Mouse (Mus musculus) forebrain, embryonic 13.5 days (tissue): ENCODE results near the gene Gm17428. TPM values are rescaled to one million over a fixed set of nuclear protein-coding genes. Genes with fewer than 3 reads are reported as not detected.
"Not testable (repeated sequence)": the region's sequence is repeated elsewhere in the genome, so short reads cannot be mapped to it uniquely, and the experiment has no call there.

ENCODE experiments used
- ATAC-seq: fragments of 200-750 bp; cut with Nextera tagmentation; 2 replicates; pipeline ENCODE4 v1.8.0; 2017
- H3K27ac ChIP-seq: fragments of 300-500 bp; sonication (generic); 2 replicates; pipeline ENCODE4 v1.5.1; 2015; ENCODE audit warnings: inconsistent platforms, mild to moderate bottlenecking, moderate library complexity
- H3K27me3 ChIP-seq: fragments of 300-500 bp; sonication (generic); 2 replicates; pipeline ENCODE4 v1.6.1; 2015; ENCODE audit warnings: mild to moderate bottlenecking, inconsistent platforms
- H3K36me3 ChIP-seq: fragments of 300-500 bp; sonication (generic); 2 replicates; pipeline ENCODE4 v1.6.1; 2015; ENCODE audit warnings: mild to moderate bottlenecking, inconsistent platforms; ENCODE audit not compliant: poor library complexity, severe bottlenecking
- H3K4me1 ChIP-seq: fragments of 300-500 bp; sonication (generic); 2 replicates; pipeline ENCODE4 v1.6.1; 2015; ENCODE audit warnings: inconsistent platforms
- H3K4me2 ChIP-seq: fragments of 300-500 bp; sonication (generic); 2 replicates; pipeline ENCODE4 v1.6.1; 2015; ENCODE audit warnings: inconsistent platforms, mild to moderate bottlenecking, moderate library complexity
- H3K4me3 ChIP-seq: fragments of 300-500 bp; sonication (generic); 2 replicates; pipeline ENCODE4 v1.5.1; 2015; ENCODE audit warnings: mild to moderate bottlenecking, inconsistent platforms
- H3K9ac ChIP-seq: fragments of 300-500 bp; sonication (generic); 2 replicates; pipeline ENCODE4 v1.6.1; 2015; ENCODE audit warnings: mild to moderate bottlenecking, inconsistent platforms
- H3K9me3 ChIP-seq: fragments of 300-500 bp; sonication (generic); replicated peaks from 2 replicates; pipeline ENCODE4 v1.6.1; 2016; ENCODE audit warnings: inconsistent platforms
- WGBS: fragments of 180-500 bp; shearing (Covaris S2); methylation state at CpG from one replicate; pipeline ENCODE4 v1.1.7; 2015; 5-methylcytosine and 5-hydroxymethylcytosine counted together
- polyA plus RNA-seq: library from polyadenylated mRNA; unstranded; fragments of >200 nt; fragmentation: Nextera tagmentation; extraction: Ambion mirVana; gene quantifications from 2 replicates; pipeline ENCODE4 v1.2.1, GENCODE M21; 2015

Gene Gm17428
- polyA plus RNA-seq, 1 experiment from 2014 or later: not detected

DNA sequence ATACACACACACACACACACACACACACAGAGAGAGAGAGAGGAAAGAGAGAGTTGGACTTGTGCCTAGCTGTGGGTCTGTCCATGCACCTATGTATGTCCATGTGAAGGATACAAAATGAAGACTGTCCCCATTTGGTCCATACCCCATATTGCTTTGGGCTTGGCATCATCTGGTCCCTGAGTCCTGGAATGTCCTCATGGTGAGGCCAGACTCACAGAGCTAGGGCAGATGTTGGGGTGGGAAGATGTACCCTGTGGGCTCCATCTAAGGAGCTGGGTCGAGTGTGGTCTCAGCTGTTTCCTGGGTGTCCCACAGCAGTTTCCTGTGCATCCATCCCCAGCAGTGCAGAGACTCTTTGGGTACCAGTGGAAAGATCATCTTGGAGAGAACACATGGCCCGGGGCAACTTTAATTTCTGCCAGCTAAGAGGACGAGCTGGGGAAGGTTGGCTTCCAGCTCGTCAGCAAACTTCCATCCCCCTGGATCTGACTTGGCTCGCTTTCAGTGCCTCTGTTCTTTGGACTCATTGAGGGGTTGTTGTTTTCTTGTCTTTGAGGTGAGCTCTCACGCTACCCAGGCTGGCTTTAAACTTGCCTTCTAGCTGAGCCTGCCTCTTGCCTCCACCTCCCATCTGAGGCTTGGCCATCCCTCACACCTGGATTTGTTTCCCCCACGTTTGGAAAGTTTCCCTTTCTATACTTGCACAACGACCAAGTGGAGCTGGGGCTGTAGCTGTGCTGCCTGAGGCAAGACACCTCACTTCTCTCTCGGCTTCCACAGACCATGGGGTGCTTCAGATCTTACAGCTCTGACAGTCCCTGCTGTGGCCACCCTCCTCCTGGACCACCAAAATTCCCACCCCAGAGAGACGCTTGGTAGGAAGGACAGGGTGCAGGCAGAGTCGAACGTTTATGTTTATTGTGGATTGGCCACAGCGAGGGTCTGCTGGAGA is 35.4 kb upstream of the Gm17428 start:
- Histone ChIP-seq H3K4me2 (no peak overlapping the region), H3K27ac (no peak overlapping the region), H3K9ac (no peak overlapping the region), H3K4me3 (no peak overlapping the region), H3K9me3 (no peaks in the 10 kb centered on the region), H3K36me3 (no peaks in the 10 kb centered on the region), H3K27me3 (no peaks in the 10 kb centered on the region), H3K4me1 (peaks cover 4% of the 10 kb centered on the region; the same call in 1 of the 2 replicates)
- ATAC-seq: no peak
- 66% methylated on average over 13 of the region's 13 CpGs for WGBS

DNA sequence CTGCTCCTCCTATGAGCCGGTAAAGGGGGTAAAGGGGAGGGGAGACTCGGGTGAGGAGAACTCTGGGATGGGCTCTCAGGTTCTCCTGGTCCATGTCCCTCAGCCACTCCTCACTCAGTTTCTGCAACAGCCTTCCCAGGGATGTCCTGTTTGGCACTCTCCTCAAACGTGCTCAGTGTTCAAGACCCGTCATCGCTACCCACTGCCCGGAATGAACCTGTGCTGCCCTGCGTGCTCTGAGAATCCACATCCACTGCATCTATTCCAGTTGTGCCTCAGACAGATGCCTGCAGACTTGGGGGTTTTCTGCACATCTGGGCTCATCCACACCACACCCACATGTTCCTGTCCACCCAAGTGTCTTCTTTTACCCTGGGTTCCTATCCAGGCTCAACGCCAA is 34.3 kb upstream of the Gm17428 start:
- Histone ChIP-seq H3K27me3 (no peaks in the 10 kb centered on the region), H3K4me1 (no peaks in the 10 kb centered on the region), H3K4me2 (no peak overlapping the region), H3K9me3 (no peaks in the 10 kb centered on the region), H3K27ac (no peak overlapping the region), H3K36me3 (no peaks in the 10 kb centered on the region), H3K9ac (no peak overlapping the region), H3K4me3 (no peak overlapping the region)
- WGBS: 93% methylated on average over 8 of the region's 8 CpGs
- no peak for ATAC-seq

DNA sequence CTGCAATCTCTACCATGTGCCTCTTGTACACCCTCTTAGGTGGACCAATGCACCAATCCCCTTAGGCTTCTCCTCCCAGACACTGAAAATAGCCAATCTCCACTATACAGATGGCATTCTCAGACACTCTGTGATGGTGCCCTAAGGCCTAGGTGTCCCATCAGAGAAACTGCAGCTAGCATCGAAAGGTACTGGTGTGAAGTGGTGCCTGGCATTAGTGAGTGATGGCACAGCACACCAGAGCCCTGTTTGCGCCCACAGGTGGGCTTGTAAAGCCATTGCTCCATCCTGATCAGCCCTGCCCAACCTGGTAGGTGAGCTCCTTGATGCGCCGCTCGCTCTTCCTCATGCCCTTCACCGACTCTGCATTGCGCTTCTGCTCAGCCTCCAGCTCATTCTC is 32.8 kb upstream of the Gm17428 start:
- no peaks in the 10 kb centered on the region for H3K27me3 ChIP-seq
- H3K4me3 ChIP-seq: no peak overlapping the region
- no peaks in the 10 kb centered on the region for H3K4me1 ChIP-seq
- no peak for ATAC-seq
- no peak overlapping the region for H3K4me2 ChIP-seq
- H3K36me3 ChIP-seq: no peaks in the 10 kb centered on the region
- 95% methylated on average over 7 of the region's 7 CpGs for WGBS
- H3K27ac ChIP-seq: no peak overlapping the region
- H3K9me3 ChIP-seq: no peaks in the 10 kb centered on the region
- no peak overlapping the region for H3K9ac ChIP-seq

DNA sequence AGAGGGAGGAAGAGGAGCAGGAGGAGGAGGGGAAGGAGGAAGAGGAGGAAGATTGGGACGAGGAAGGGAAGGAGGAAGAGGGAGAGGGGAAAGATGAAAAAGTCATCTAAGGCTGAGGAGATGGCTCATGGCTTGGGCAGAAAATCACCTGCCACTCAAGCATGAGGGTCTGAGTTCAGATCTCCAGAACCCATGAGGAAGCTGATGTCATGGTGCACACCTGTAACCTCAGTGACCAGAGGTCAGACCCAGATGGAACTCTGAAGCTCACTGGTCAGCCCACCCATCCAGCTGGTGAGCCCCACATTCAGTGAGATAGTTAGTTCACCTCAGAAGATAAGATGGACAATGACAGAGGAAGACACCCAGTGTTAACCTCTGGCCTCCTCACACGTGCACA is 31.8 kb upstream of the Gm17428 start:
- H3K27me3 ChIP-seq: no peaks in the 10 kb centered on the region
- no peaks in the 10 kb centered on the region for H3K9me3 ChIP-seq
- no peak overlapping the region for H3K4me3 ChIP-seq
- 66% methylated on average over 2 of the region's 2 CpGs for WGBS
- no peak overlapping the region for H3K4me2 ChIP-seq
- no peaks in the 10 kb centered on the region for H3K36me3 ChIP-seq
- H3K4me1 ChIP-seq: no peaks in the 10 kb centered on the region
- no peak overlapping the region for H3K9ac ChIP-seq
- ATAC-seq: no peak
- H3K27ac ChIP-seq: no peak overlapping the region

DNA sequence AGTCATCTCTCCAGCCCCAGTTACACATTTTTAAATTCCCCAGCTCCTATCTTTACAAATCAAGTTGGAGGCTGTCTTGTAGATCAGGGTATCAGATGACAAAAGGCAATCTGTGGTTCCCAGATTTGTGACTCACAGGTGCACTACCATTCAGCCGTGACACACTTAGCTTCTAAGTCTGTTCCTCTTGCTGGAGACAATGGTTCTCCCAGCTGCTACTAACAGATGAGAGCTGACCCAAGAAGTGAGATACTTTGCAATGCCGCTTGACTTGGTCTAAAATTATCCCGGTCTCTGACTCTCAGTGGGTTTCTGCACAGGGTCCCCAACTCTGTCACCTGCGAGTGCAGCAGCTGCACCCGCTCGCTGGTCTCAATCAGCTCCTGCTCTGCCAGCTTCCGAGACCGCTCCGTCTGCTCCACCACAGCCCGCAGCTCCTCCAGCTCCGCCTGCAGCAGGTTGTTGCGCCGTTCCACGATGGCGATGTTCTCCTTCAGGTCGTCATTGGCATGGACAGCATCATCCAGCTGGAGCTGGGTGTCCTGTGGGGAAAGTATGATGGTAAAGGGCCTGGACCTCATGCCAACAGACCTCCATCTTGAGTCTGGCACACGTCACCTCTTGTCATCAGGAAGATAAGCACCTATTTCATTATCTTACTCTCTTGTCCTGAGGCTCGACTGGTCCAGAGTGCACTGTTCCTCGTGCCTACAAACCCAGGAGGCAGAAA is 30.6 kb upstream of the Gm17428 start:
- Histone ChIP-seq H3K36me3 (no peaks in the 10 kb centered on the region), H3K4me3 (no peak overlapping the region), H3K9ac (no peak overlapping the region), H3K4me2 (no peak overlapping the region), H3K27me3 (no peaks in the 10 kb centered on the region), H3K4me1 (no peaks in the 10 kb centered on the region), H3K9me3 (no peaks in the 10 kb centered on the region), H3K27ac (no peak overlapping the region)
- no peak for ATAC-seq
- 86% methylated on average over 19 of the region's 19 CpGs for WGBS

DNA sequence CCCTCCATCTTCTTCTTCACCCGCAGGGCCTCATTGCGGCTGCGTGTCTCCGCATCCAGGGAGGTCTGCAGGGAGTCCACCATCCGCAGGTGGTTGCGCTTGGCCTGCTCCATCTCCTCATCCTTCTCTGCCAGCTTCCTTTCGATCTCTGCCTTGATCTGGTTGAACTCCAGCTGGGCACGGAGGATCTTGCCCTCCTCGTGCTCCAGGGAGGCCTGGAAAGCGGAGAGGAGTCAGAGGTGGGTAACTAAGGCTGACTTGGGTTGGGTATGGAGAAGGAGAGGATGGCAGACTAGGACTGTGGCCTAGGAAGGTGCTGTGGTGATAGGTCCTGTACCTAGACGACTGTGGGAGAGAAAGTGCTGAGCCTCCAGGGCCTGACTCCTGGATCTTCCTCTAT is 29.7 kb upstream of the Gm17428 start:
- H3K27me3 ChIP-seq, H3K9ac ChIP-seq, H3K9me3 ChIP-seq, H3K4me1 ChIP-seq, ATAC-seq, H3K4me2 ChIP-seq, H3K4me3 ChIP-seq, H3K27ac ChIP-seq, H3K36me3 ChIP-seq: not testable (repeated sequence)
- 88% methylated on average over 11 of the region's 11 CpGs for WGBS

DNA sequence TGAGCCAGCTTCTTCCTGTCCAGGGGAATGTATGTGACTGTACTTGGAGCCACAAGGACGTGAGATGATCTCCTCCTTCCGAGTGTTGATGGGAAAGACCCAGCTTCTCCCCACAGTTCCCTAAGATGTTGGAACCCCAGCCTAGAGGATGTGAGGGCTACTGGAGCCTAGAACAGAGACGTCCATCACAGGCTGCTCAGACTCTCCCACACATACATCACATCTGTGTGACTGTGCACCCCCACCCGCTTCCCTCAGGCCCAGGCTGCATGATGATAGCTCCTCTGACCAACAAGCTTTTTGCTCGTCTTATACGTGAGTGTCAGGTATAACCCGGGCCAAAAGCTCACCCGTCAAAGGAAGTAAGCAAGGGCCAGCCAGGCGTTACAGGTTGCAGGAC is 28.0 kb upstream of the Gm17428 start:
- no peaks in the 10 kb centered on the region for H3K4me1 ChIP-seq
- no peaks in the 10 kb centered on the region for H3K36me3 ChIP-seq
- no peak overlapping the region for H3K4me3 ChIP-seq
- H3K9me3 ChIP-seq: no peaks in the 10 kb centered on the region
- ATAC-seq: no peak
- H3K4me2 ChIP-seq: no peak overlapping the region
- H3K9ac ChIP-seq: no peak overlapping the region
- H3K27me3 ChIP-seq: no peaks in the 10 kb centered on the region
- H3K27ac ChIP-seq: no peak overlapping the region
- 90% methylated on average over 9 of the region's 9 CpGs for WGBS

DNA sequence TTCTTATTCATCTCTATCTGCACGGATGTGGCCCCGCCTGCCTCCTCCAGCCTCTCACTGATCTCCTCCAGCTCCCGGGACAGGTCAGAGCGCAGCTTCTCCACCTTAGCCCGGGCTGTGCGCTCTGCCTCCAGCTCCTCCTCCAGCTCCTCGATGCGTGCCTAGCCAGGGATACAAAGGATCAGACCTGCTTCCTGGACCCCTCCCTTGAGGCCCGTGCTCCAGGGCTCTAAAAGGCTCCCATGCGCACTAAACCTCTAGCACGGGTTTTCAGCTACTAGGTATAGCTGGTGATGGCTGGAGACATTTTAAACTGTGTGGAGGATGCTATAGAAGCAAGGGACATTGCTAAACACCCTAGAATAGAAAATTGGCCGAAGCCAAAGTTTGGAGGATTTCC is 26.2 kb upstream of the Gm17428 start:
- 65% methylated on average over 12 of the region's 12 CpGs for WGBS

DNA sequence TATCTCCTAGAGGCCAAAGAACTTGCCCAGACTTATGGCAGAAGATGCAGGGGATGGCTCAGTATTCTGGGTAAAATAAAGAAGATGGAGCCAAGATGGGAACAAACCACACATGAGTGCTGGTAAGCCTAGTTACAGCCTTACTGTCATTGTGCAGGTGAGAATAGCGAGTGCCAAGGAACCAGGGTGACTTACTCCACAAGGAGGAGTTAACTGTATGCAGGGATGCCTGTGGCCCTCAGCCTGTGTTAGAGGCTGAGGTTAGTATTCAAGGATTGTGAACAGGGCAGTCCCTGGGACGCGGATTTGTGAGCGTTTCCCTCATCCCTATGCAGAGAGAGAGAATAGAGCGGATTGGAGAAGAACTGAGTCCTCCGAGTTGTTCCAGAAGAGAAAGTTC is 25.1 kb upstream of the Gm17428 start:
- no peak for ATAC-seq
- 88% methylated on average over 6 of the region's 6 CpGs for WGBS

More for the DNA sequence above, 26.2 kb upstream of the Gm17428 start:
- H3K4me3 ChIP-seq: no peak overlapping the region
- H3K9ac ChIP-seq: no peak overlapping the region
- H3K4me2 ChIP-seq: no peak overlapping the region
- no peaks in the 10 kb centered on the region for H3K27me3 ChIP-seq
- ATAC-seq: no peak
- no peaks in the 10 kb centered on the region for H3K4me1 ChIP-seq
- H3K36me3 ChIP-seq: no peaks in the 10 kb centered on the region
- H3K27ac ChIP-seq: no peak overlapping the region
- H3K9me3 ChIP-seq: no peaks in the 10 kb centered on the region

DNA sequence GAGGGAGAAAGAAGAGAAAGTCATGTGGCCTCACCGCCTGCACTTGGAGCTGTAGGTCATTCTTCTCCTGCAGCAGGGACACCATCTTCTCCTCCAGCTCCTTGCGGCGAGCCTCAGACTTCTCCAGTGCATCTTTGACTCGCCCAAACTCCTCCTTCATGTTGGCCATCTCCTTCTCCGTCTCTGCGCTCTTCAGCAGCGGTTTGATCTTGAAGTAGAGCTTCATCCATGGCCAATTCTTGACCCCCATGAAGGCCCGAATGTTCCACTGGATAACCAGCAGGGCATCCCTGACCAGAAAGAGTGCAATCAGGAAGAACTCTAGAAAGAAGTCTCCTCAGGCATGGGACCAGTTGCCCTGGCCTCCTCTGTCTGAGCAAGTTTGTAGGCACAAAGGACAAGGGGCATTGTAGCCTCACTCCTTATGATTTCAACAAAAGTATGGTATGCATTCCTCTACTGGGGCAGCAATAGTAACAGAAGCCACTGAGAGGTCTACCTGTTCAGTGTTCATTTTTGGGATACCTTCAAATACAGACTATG is 23.0 kb upstream of the Gm17428 start:
- WGBS: 92% methylated on average over 8 of the region's 8 CpGs
- H3K4me1 ChIP-seq: no peaks in the 10 kb centered on the region
- H3K9ac ChIP-seq: no peak overlapping the region
- no peaks in the 10 kb centered on the region for H3K9me3 ChIP-seq
- H3K4me3 ChIP-seq: no peak overlapping the region
- H3K4me2 ChIP-seq: no peak overlapping the region
- no peak for ATAC-seq
- H3K27ac ChIP-seq: no peak overlapping the region
- no peaks in the 10 kb centered on the region for H3K36me3 ChIP-seq
- H3K27me3 ChIP-seq: no peaks in the 10 kb centered on the region

More for the DNA sequence above, 25.1 kb upstream of the Gm17428 start:
- Histone ChIP-seq H3K9me3 (no peaks in the 10 kb centered on the region), H3K36me3 (no peaks in the 10 kb centered on the region), H3K9ac (no peak overlapping the region), H3K4me3 (no peak overlapping the region), H3K27me3 (no peaks in the 10 kb centered on the region), H3K4me1 (no peaks in the 10 kb centered on the region), H3K27ac (no peak overlapping the region), H3K4me2 (no peak overlapping the region)

DNA sequence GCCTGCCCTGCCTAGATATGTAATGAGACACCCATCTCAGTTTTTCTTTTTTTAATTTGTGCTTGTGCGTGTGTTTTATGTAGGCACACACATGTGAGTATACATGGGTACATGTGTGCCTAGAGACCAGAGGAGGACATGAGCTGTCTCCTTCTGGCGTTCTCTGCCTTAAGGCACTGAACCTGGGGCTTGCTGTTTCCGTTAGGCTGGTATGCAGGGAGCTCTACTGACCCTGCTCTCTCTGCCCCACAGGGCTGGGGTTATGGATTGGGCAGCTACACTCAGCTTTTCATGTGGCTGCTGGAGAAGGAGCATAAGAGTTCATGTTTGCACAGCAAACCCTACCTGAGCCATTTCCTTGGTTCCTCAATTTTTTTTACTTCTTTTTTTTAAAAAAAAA is 22.3 kb upstream of the Gm17428 start:
- Histone ChIP-seq H3K4me2 (no peak overlapping the region), H3K36me3 (no peaks in the 10 kb centered on the region), H3K27ac (no peak overlapping the region), H3K27me3 (no peaks in the 10 kb centered on the region), H3K4me1 (no peaks in the 10 kb centered on the region), H3K9me3 (no peaks in the 10 kb centered on the region), H3K9ac (no peak overlapping the region), H3K4me3 (no peak overlapping the region)
- WGBS: 82% methylated on average over 3 of the region's 3 CpGs
- no peak for ATAC-seq

DNA sequence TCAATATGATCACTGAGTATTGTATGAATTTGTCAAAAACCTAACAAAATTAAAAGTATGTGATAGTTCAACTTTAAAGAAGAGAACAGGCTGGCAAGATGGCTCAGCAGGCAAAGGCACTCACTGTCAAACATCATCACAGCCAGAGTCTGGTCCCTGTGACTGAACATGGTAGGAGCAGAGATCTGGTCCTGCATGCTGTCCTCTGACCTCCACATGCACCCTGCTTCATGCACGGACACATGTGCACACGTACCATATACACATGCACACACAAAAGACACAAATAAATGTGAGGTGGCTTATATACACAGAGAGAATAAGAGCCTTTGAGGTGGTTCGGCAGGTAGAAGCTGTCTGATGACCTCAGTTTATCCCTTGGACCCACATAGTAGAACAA is 21.3 kb upstream of the Gm17428 start:
- no peak for ATAC-seq
- 90% methylated on average over 3 of the region's 3 CpGs for WGBS
- H3K4me3 ChIP-seq: no peak overlapping the region

More for the DNA sequence above, 21.3 kb upstream of the Gm17428 start:
- no peak overlapping the region for H3K4me2 ChIP-seq
- H3K9ac ChIP-seq: no peak overlapping the region
- no peaks in the 10 kb centered on the region for H3K36me3 ChIP-seq
- no peaks in the 10 kb centered on the region for H3K27me3 ChIP-seq
- H3K27ac ChIP-seq: no peak overlapping the region
- no peaks in the 10 kb centered on the region for H3K4me1 ChIP-seq
- no peaks in the 10 kb centered on the region for H3K9me3 ChIP-seq
